Mouse (Mus musculus) embryonic fibroblast, embryonic 13.5 days (primary cell): ENCODE results near the gene Amacr.

ENCODE experiments used
- CTCF ChIP-seq: IDR thresholded peaks from 2 replicates; pipeline ENCODE4 v1.5.1; 2011; ENCODE audit warnings: mild to moderate bottlenecking, control low read depth, low read length, moderate library complexity, borderline replicate concordance; ENCODE audit not compliant: insufficient read depth
- POLR2A ChIP-seq: IDR thresholded peaks from 2 replicates; pipeline ENCODE4 v1.6.1; 2011; ENCODE audit warnings: low read depth, mild to moderate bottlenecking, control low read depth, low read length, moderate library complexity

DNA sequence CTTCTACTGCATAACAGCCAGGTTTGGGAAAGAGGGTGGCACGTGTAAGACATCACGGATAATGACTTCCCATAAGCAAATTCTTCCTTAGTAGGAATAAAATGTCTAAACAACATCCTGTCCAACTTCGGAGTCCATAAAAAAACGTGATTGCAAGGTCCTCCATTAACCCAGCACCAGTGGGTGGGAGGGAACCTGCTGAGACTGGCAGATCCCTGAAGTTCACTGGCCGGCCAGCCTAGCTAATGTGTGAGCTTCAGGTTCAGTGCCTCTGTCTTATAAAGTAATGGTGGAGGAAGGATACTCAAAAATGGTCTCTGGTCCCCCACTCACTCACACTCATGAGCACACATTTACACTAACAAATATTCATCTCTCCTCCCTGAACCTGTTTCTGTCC lies 26.4 kb upstream of the Amacr start:
- no peak for TF ChIP-seq CTCF
- no peak for TF ChIP-seq POLR2A
